Mouse (Mus musculus) layer of hippocampus, postnatal 25 days (tissue): ENCODE data around the gene Arhgef17. TPM values are rescaled to one million over a fixed set of nuclear protein-coding genes. Genes with fewer than 3 reads are reported as not detected.
A peak's percentile ranks its signal among the peaks of the same experiment; 100 is the strongest.
"Not testable (repeated sequence)": the region's sequence is repeated elsewhere in the genome, so short reads cannot be mapped to it uniquely, and the experiment has no call there.

ENCODE experiments used
- DNase-seq, 2 experiments: peaks; one replicate each; pipeline ENCODE4 v3.0.0; 2022; ENCODE audit warnings: mixed read lengths in 2 of 2, low spot score in 1 of 2; ENCODE audit errors: extremely low spot score in 1 of 2
- total RNA-seq, 2 experiments: library from RNA; stranded (reverse); gene quantifications; 2 replicates each; pipeline ENCODE4 v1.2.3; 2021

Arhgef17 gene
- total RNA-seq, 2 experiments from 2014 or later, result 140 to 146 TPM

DNA sequence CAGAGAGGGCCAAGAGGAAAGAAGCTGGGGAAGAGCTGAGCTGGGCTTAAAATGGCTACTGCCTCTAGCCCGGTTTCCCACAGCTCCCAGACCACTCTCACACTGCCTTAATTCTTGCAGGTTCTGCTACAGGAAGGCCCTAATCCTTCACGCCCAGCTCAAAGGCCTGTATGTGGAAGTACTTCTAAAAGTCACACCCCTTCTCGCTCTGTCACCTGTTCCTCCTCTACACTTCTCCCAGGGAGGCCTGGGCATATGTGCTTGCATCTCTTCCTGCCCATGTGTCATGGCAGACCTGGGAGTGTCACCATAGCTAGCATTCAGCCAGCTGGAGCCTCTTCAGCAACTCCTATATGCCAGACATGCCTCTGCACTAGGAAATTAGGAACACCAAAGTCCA, 78.5 kb downstream of the Arhgef17 start:
- DNase-seq, result no peak

DNA sequence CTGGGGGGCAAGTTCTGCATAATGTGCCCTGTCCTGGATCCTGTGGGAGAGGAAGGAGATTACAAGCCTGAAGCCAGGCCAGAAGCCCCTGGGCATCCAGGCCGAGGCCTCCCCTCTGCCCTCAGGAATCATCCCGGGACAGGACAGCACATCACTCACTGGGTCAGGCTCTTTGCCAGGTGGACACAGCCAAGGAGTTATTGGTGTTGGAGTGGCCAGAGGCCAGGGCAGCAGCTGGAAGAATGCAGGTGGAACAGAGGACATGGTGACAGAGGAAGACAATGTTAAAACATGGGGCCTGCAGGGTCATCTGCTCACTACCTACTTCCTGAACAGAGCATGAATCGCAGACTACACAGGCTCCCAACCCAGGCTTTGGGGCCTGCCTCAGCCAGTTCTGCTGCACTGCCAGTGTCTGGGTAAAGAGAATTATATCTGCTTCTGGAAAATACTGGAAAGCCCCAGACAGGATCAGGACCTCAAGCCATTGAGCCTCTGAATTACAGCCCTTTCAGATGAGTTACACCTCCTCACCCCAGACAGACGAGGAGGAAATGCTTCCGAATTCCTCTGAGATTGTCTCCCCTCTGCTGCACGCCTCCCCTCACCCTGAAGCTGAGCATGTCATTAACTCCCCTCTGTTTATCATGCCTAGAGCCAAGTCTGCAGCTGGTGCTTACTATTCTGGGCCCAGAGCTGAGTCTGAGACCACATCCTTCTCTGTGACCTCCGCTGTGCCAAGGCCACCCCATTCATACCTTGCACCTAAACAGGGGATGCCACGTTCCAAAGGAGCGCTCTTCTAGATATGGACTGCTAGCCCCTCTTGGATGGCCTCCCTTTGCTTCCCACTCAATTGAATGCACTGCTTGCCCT, 80.2 kb downstream of the Arhgef17 start:
- DNase-seq, result no peak

DNA sequence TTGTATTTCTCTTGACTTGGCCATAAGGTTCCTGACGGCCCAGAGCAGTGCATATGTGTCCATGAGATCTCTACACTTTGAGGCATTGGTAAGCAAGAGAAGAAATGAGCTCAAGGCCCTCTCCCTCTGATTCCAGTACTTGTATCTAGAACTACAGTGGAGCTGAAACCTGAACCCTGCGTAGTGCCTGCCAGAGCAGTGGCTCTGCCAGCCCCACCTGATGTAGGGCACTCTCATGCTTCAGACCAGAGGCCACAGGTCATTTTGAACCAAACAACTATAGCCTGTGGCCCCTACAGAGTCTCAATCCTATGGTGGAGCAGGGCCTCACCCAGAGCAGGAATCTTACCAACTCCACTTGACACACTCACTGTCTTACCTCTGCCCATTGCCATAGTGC, 82.4 kb downstream of the Arhgef17 start:
- no peak for DNase-seq

DNA sequence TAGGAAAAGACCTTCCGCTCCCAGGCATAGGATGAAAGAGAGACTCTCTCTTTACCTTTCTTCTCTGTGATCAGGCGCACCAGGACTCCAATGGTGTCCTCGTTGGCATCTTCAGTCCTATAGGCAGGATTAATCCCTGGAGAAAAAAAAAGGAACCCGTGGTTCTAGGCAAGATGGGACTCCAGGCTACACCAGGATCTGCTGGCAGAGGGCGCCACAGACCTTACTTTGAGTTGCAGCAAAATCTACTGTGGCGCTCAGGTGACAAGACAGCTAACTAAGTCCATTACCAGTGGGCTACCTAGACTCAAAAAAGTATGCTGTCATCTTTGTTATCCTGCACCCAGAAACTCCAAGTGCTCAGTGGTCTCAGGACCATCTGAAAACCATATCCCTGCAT, 83.2 kb downstream of the Arhgef17 start:
- peak; percentile 70 to 91 for DNase-seq

DNA sequence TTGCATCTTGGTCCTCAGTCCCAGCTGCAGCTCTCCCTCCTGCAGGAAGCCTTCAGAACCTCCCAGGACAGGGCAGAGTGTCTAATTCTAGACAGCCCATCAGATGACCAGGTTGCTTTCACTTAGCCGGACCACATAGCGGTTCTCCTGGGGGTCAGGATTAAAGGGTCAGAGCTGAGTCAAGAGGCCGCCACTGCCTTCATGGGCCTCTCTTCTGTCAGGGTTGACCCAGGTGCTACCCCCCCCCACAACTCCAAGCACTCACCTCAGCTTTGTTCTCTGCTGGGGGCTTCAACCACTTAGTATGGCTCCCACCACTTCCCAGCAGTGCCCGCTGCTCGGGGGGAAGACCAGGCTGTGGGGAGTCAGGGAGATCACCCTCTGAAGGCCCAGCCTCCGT, 84.8 kb downstream of the Arhgef17 start:
- DNase-seq, result no peak

DNA sequence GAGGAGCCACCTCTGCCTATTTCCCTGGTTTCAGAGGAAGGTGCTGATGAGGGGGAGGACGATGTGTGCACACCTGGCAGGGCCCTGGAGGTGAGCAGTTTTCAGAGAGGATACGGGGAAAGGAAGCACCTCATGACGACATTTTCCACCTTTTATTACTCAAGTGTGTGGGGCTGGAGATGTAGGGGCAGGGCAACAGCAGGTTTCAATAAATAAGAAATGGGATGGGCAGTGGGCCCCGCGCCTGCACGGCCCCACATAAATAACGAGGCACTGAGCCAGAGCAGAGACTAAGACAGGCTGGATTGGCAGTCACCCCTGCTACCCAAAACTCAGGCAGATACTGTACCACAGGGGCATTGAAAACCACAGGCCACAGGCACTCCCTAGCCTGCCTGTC, 85.9 kb downstream of the Arhgef17 start:
- DNase-seq, result not testable (repeated sequence)

DNA sequence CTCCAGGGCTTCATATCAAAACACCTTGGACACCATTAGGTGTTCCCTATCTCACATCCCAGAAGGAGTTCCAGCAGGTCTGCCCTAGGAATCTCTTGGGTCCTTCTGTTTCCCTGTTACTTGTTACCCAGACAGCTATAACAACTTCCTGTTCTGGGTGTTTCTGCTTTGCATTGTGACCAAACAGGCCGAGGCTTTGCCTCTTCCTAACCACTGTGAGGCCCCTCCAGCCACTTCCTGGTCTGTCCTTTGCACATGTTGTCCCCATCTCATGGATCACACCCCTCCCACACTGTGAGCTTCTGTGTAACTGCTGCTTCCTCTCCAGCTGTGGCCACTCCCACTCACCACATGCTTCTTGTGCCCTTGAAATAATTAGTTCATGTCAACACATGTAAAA, 86.5 kb downstream of the Arhgef17 start:
- no peak for DNase-seq

DNA sequence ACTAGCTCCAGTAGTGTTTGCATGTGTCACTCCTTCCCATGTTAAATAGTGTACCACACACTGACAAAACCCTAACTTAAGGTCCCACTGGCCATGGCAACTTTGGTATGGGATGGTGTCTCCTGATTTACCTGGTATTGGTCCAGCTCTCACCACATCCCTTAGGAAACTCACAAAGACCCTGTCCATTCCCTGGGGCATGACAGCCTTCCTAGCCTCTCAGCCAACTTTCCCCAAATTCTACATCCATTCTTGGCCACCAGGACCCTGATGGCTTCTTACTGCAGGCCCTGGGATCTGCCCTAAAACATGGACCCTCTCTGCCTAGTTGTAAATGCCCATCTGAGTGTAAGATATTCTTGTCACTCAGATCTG, 86.9 kb downstream of the Arhgef17 start:
- DNase-seq, result no peak

DNA sequence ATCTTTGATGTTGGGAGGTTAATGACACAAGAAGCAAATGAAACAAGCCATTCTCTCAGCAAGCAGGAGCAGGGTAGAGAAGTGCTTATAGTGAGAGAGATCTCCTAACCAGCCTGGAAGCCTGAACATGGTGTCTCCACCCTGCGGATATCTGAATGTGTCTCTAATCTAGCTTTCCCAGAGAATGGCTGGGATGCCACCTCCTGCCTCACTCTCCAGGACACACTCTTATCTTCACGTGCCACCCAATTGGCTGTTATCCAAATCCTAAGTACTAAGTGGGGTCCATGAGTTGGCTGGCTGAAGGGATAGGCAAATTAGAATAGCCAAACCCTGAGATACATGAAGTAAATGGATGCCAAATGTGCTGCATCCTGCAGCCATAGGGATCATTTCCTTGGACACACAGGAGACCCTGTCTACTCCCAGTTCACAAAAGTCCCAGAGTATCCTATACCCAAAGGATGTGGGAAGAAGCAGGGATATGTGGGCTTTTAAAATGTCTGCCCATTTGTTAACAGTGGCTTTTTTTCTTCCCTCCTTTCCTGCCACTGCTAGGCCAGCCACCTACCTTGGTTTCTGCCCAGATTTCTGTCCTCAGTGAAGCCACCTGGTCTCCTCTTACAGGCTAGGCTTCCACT, 87.4 kb downstream of the Arhgef17 start:
- DNase-seq, result no peak

DNA sequence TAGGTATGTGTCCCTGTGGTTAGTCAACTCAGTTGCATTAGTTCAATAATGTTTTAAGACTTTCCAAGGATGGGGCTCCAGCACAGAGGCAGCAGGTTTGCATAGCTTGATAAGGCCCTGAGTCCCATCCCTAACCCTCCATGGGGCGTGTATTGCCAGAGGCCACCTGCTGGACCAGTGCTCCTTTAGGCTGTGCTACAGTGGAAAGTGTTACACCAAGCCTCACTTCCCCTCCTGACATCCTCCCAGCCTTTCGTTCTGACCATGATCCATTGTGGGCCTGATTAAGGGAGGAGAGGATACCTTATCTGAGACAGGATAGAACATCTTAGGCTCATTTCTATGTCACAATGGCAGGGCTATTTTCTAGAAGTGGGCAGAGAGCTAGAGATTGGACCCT, 88.0 kb downstream of the Arhgef17 start:
- DNase-seq, result no peak

DNA sequence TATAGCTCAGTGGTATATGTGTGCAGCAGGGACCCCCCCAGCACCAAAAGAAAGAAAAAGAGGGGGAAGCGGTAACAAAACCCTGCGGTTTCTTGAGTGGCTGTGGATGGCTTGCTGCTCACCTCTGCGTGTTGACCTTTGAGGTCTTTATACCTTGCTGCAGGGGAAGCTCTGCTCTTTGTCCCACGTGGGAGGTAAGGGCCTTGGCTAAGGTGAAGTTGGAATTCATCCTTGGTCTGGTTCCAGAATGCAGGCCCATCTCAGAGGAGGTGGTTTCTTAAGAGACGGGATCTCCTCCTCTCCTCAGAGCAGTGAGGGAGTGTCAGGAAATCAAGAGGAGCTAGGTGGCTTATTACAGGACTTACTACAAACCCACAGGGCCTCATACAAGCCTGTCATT, 89.7 kb downstream of the Arhgef17 start:
- DNase-seq, result no peak

DNA sequence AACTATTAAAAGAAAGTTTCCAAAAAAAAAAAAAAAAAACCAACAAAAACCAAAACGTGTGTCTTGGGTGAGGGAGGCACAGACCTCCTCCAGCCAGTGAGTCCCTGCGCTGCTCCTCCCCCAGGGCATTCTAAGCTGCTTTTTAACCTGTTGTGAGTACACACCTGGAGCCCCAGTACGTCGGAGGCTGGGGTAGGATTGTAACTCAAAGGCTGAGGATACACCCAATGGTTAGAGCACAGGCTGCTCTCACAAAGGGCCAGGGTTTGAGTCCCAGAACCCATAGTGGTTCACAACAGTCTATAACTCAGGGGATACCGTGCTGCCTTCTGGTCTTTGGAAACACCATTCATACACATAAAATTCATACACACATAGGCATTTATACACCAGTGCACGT, 90.3 kb downstream of the Arhgef17 start:
- no peak for DNase-seq

DNA sequence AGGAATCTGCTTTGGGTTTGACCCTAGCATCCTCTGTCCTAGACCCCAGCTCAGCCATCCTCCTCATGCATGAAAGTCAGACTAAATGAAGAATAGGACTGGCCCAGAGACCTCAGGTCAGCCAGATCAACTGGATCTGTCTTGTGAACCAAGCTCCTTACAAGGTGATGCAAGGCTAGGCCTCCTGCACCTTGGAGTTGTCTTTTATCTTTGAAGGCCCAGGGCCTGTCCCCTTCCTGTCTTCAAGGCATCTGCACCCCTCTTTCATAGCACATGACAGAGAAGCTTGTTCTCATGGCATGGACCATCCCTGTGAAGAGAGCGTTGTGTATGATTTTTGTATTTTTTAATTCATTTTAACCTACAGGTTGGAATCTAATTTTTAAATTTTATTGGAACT, 91.0 kb downstream of the Arhgef17 start:
- DNase-seq, result no peak

DNA sequence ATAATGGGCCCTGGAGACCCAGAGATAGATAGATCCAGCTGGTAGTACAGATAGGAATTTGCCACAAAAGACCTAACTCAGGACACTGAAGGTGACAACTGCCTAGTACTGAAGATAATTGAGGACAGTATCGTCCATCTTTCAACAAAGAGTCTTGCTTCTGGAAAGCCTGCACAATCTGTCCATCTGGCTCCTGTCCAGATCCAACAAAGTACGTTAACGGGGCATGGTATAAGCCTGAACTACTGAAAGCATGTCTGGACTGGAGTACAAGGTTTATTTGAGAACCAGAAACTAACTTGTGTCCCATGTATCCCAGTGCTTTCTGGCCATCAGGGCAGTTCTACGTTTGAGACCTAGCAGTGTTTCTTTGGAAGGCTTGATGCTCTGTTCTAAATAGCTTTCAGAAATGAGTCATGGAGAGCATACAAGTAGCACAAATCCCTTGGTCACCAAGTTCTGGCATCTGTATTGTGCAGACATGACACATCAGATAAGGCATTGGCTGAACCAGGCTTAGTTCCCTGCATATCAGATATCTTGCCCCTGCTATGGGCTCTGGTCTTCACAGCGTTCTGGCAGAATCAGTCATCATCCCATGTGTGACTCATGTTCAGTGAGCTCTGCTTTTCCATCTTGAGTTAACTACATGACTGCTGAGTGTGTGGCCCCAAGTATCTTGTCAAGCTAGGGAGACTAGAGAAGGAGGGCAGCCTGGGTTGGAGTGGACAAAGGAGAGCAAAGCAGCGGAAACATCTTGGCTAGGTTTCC, 92.1 kb downstream of the Arhgef17 start:
- DNase-seq, result no peak

DNA sequence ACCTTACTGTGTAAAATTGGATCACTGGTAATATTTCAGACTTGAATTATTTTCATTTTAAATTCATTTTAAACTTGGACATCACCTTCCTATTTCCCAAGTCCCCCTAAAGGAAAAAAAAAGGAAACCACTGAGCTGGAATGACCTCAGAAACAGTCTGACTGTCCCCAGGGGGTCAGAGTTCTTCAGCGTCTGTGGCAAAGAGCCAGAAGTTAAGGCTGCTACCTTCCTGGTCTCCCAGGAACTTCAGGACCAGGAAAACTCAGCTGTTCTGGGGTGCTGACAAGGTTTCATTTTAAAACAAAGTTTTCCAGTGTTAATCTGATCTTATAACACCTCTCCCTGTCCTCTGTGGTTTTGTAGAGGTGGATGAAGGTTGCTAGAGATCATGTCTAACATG, 94.2 kb downstream of the Arhgef17 start:
- no peak for DNase-seq

DNA sequence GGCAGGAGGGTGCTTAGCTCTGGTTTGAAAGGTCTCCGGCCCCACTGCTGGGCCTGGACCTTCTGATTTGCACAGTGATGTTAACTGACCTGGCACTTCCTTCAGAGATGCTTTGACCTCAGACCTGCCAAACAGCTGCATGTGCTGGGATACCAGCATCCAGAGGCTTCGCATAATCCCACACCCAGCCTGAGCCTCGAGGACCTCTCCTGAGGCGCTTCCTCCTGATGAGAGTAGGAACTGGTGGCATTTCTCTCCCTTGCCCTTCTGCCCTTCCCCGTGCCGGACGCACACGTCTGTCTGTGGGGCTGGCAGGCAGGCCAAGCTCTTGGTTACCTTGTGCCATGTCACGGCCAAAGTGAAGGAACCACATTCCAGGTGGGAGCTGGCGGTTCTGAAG, 95.2 kb downstream of the Arhgef17 start:
- DNase-seq, result no peak

DNA sequence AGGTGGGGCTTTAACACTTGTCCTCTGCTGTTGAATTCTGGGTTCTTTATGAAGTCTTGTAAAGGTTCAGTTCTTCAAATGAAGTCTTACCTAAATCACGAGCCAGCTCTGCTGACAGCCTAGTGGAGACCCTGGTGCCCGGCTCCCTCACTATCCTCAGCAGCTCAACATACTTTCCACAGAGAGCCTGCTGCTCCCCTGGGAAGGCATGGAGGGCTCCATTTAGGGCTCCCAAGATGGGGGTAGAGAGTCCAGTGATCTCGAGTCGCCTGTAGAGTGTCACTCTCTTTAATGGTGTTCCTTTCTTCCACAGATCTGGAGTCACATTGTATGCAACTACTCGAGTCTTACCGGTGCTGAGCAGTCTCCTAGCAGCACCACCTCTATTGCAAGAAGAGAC, 96.2 kb downstream of the Arhgef17 start:
- DNase-seq, result no peak

DNA sequence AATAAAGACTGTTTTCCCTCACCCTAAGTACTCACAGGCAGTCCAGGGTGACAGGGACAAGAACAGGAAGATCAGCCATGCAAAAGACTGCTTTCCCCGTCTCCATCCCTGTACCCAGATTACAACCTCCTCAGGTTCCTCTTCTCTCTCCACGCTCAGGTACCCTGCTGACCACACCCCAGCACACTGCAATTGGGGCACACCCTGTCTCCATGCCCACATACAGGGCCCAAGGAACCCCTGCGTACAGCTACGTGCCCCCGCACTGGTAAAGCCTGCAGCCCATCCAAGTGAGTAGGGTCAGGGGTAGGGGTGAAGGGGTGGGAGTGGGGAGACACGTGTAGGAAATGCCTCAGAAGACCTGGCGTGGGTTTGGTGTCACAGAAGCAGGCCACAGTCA, 96.7 kb downstream of the Arhgef17 start:
- DNase-seq, result no peak

DNA sequence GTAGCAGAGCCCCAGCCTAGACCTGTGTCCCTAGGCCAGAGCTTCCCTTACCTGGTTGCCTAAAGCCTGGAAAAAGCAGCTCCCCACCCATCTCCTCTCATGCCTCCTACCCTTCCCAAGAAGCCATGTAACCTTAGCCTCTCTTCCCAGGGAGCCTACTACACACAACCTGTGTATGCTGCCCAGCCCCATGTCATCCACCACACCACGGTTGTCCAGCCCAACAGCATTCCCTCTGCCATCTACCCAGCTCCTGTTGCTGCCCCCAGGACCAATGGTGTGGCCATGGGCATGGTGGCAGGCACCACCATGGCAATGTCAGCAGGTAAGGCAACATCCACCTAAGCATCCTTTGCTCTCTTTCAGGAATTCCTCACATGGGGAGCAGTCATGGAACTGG, 98.0 kb downstream of the Arhgef17 start:
- DNase-seq, result no peak

DNA sequence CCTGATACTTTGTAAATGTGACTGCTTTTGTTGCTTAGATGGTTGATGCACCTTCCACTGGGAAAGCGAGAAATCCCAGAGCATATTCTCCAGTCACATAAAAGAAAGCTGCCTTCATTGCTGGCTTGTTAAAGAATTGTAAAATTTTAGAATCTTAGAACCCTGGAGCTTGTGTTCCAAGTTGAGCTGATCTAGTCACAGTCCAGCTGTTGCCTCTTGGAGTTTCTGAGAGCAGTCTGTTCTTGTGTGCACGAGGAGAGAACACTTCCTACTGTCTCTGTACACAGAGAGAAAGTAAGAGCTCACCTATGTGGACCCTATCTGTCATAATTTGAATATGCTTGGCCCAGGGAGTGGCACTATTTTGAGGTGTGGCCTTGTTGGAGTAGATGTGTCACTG, 103.4 kb downstream of the Arhgef17 start:
- no peak for DNase-seq

DNA sequence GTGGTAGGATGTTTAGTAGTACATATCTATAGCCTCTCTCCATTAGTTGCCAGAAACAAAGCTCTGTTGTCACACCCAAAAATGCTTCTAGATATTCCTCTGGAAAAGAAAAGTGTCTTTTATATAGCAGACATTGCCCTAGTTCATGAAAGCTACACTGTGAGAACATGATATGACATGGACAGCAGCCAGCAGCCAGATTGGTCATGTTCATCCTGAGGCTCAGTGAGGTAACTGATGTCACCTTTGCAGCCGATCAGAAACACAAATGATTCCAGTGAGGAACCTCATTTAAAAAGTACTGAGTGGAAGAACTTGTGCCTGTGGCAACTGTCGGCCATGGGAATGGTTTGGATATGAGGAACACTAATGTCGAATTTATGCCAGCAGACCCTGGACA, 107.2 kb downstream of the Arhgef17 start:
- DNase-seq, result no peak
